Comparison of ENCODE assay signal across 9 mouse cellular contexts in the genomic region with DNA sequence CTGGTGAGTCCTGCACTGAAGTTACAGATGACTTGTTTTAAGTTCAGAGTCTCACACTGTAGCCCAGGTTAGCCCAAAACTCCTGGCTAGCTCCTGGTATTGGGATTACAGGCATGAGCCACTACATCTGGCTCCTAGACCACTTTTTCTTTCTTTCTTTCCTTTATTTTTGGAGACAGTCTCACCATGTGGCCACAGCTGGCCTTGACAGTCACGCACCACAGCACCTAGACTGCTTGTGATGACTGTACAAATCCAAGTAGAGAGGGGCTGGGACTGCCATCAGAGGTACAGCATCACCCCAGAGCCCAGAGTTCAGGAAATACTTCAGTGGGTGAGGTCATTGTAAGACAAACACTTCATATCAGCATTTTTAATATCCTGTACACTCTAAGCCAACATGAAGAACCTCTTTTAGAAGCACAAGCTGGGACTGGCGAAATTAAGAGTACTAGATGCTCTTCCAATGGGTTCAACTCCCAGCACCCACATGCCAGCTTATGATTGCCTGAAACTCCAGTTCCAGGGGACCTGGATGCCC. TPM values are rescaled to one million over a fixed set of nuclear protein-coding genes. Genes with fewer than 3 reads are reported as not detected.
DNase-seq lines count a peak whose midpoint lies in the region; ATAC-seq and TF ChIP-seq lines count a peak whose summit lies in the region.
"Had no signal": no experiment of that assay in that cellular context is flagged by ENCODE, and none has a peak within 500 bp of the region (broad histone marks: within the 10 kb centered on the region; RNA-seq: fewer than 3 reads in every experiment).

No protein-coding gene starts in this region.

- peak overlapping the region; percentile 99 for H3K4me2 ChIP-seq in hindbrain, embryonic 13.5 days

- H3K27me3 ChIP-seq in E14TG2a.4 (ENCODE audit: insufficient read depth, low read length) = no peaks in the 10 kb centered on the region
- H3K27me3 ChIP-seq in hindbrain, embryonic 13.5 days = no peaks in the 10 kb centered on the region

- peak; percentile 1 for DNase-seq in gastrocnemius, adult 2 months
- no peak for DNase-seq in gastrocnemius, postnatal 36 days
- peak; percentile 63 for DNase-seq in lung, postnatal 25 days (ENCODE audit: low spot score)
- DNase-seq in layer of hippocampus, postnatal 14 days (ENCODE audit: low spot score in 2 of 2) = no peak
- DNase-seq in testis, postnatal 10 days (ENCODE audit: low spot score) = no peak
- DNase-seq: gastrocnemius, postnatal 25 days had no signal

- H3K36me3 ChIP-seq in E14TG2a.4 (ENCODE audit: insufficient read depth, low read length) = peaks cover 62% of the 10 kb centered on the region
- H3K36me3 ChIP-seq in hindbrain, embryonic 13.5 days = peaks cover 38% of the 10 kb centered on the region

- no peak for ATAC-seq in hindbrain, embryonic 13.5 days (ENCODE audit: low FRiP score)
- no peak for ATAC-seq in frontal cortex, adult (ENCODE audit: low TSS enrichment)

- H3K4me3 ChIP-seq in gastrocnemius, adult 2 months = peak overlapping the region; percentile 89
- peak overlapping the region; percentile 100 for H3K4me3 ChIP-seq in E14TG2a.4 (replicated peaks; ENCODE audit: low read length)
- peak overlapping the region; percentile 99 for H3K4me3 ChIP-seq in hindbrain, embryonic 13.5 days

- 95% methylated on average over 2 of the region's 2 CpGs for WGBS in hindbrain, embryonic 13.5 days

- H3K9ac ChIP-seq in hindbrain, embryonic 13.5 days = peak overlapping the region; percentile 100

- H3K9me3 ChIP-seq in E14TG2a.4 (ENCODE audit: low read length) = no peaks in the 10 kb centered on the region
- H3K9me3 ChIP-seq in hindbrain, embryonic 13.5 days = no peaks in the 10 kb centered on the region

- intact Hi-C loops in gastrocnemius, adult 2 months (cut with DNase I) = loop anchor here (5.0 kb wide), 3 partner anchors 84 to 334 kb away; a partner anchor contains a TSS
- intact Hi-C loops in gastrocnemius, postnatal 36 days (cut with DNase I) = loop anchor here (5.0 kb wide), 1 partner anchor 84 kb away; a partner anchor contains a TSS

- peaks cover 73% of the 10 kb centered on the region for H3K4me1 ChIP-seq in E14TG2a.4 (replicated peaks; ENCODE audit: low read depth, low read length)
- peaks cover 43% of the 10 kb centered on the region for H3K4me1 ChIP-seq in hindbrain, embryonic 13.5 days (replicated peaks)

- no peak for TF ChIP-seq CTCF in gastrocnemius, adult 2 months (IDR thresholded peaks at IDR 0.05)
- no peak for TF ChIP-seq CTCF in E14TG2a.4 (conservative IDR thresholded peaks at IDR 0.05; ENCODE audit: low read length)

- peak overlapping the region; percentile 99; the same call in 1 of the 2 replicates for H3K27ac ChIP-seq in gastrocnemius, adult 2 months
- H3K27ac ChIP-seq in hindbrain, embryonic 13.5 days = no peak overlapping the region

RNA-seq across cellular contexts. Expression of a gene that starts 3.6 kb away (rescaled TPM):
- total RNA-seq in gastrocnemius, adult 2 months (2021) = 10 to 100 TPM; 59.4 to 68.5 TPM
- 10 to 100 TPM; 55.0 to 60.6 TPM for total RNA-seq in gastrocnemius, postnatal 36 days (2021)
- 566 and 573 TPM in 2 replicates for polyA plus RNA-seq in hindbrain, embryonic 13.5 days (2015; fragmentation: Nextera tagmentation; extraction: Ambion mirVana)
- 100 to 1,000 TPM; 208 to 219 TPM for total RNA-seq in layer of hippocampus, postnatal 14 days (2021)

RNA-seq across cellular contexts. Expression of a gene that starts 14.7 kb away (rescaled TPM):
- total RNA-seq in gastrocnemius, adult 2 months (2021) = under 1 TPM in 1 of 2 experiments, not detected in 1; 0.08 TPM
- total RNA-seq in gastrocnemius, postnatal 36 days (2021) = not detected
- 6.4 and 6.5 TPM in 2 replicates for polyA plus RNA-seq in hindbrain, embryonic 13.5 days (2015; fragmentation: Nextera tagmentation; extraction: Ambion mirVana)
- 10 to 100 TPM in 1 of 2 experiments, 1 to 10 TPM in 1; 9.7 to 11.3 TPM for total RNA-seq in layer of hippocampus, postnatal 14 days (2021)
- total RNA-seq: gastrocnemius, postnatal 25 days had no signal

RNA-seq across cellular contexts. Expression of a gene that starts 27.3 kb away (rescaled TPM):
- under 1 TPM; 0.20 to 0.70 TPM for total RNA-seq in gastrocnemius, adult 2 months (2021)
- under 1 TPM; 0.20 to 0.36 TPM for total RNA-seq in gastrocnemius, postnatal 36 days (2021)
- polyA plus RNA-seq in hindbrain, embryonic 13.5 days (2015; fragmentation: Nextera tagmentation; extraction: Ambion mirVana) = not detected in 2 replicates
- total RNA-seq in layer of hippocampus, postnatal 14 days (2021) = not detected

RNA-seq across cellular contexts. Expression of a gene that starts 30.9 kb away (rescaled TPM):
- 10 to 100 TPM; 16.3 to 17.5 TPM for total RNA-seq in gastrocnemius, adult 2 months (2021)
- 10 to 100 TPM; 15.8 to 18.4 TPM for total RNA-seq in gastrocnemius, postnatal 36 days (2021)
- polyA plus RNA-seq in hindbrain, embryonic 13.5 days (2015; fragmentation: Nextera tagmentation; extraction: Ambion mirVana) = 59.6 and 62.9 TPM in 2 replicates
- total RNA-seq in layer of hippocampus, postnatal 14 days (2021) = 10 to 100 TPM; 25.0 to 26.6 TPM

RNA-seq across cellular contexts. Expression of a gene that starts 30.9 kb away (rescaled TPM):
- 10 to 100 TPM; 14.9 to 16.5 TPM for total RNA-seq in gastrocnemius, adult 2 months (2021)
- total RNA-seq in gastrocnemius, postnatal 36 days (2021) = 10 to 100 TPM; 13.8 to 14.1 TPM
- 91.6 and 94.0 TPM in 2 replicates for polyA plus RNA-seq in hindbrain, embryonic 13.5 days (2015; fragmentation: Nextera tagmentation; extraction: Ambion mirVana)
- total RNA-seq in layer of hippocampus, postnatal 14 days (2021) = 10 to 100 TPM; 64.4 to 71.9 TPM

Comparison
In these comparisons a context has a peak if more than half of its experiments do, and no peak if none do; other contexts are left out.
1. DNase-seq: peak in gastrocnemius, adult 2 months (single experiment) and lung, postnatal 25 days (single experiment); none in gastrocnemius, postnatal 36 days (0 of 2), layer of hippocampus, postnatal 14 days (0 of 2) and testis, postnatal 10 days (single experiment).
2. RNA of a gene that starts 14.7 kb away (total RNA-seq): 9.7 to 11.3 TPM in layer of hippocampus, postnatal 14 days; not detected in gastrocnemius, postnatal 36 days and 0.08 TPM in gastrocnemius, adult 2 months; every median in the first group is over 4 times any median in the second.
3. Peak in every context shown above with its lines, with median percentiles within 50 percentile points of each other: H3K4me3 ChIP-seq.